Mouse (Mus musculus): ENCODE measurements around the gene Tgm2. TPM values are rescaled to one million over a fixed set of nuclear protein-coding genes. Genes with fewer than 3 reads are reported as not detected.

Gene Tgm2
- polyA plus RNA-seq, 1 experiment from 2014 or later, result 97.0 TPM

DNA sequence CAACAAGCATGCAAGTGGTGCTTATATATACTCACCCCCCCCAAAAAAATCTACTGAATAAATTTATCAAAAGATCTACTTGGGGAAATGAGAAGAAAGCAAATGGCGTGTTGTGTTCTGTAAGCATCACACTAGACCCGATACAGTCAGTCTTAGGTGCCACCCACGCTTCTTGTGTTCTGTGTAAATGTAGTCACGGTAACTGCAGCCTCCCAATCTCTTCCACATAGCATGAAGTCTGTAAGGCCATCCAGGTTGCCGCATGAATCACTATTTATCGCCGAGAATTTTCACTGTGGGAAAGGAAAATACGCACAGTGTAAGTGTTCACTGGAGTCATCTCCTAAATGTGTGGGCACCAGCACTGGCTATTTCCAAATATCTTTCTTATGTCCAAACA lies 37.0 kb upstream of the Tgm2 start:
- Histone ChIP-seq H3K27me3 (replicated peaks; ENCODE audit: insufficient read depth, low read length) (no peaks in the 10 kb centered on the region), H3K4me1 (ENCODE audit: insufficient read depth, low read depth, low read length) (0 out of 2 replicates have a peak, but pooled peaks cover 6% of the 10 kb centered on the region), H3K36me3 (ENCODE audit: insufficient read depth, low read length) (no peaks in the 10 kb centered on the region), H3K4me2 (replicated peaks; ENCODE audit: low read depth, low read length) (no peak overlapping the region), H3K27ac (ENCODE audit: low read length) (no peak overlapping the region), H3K9me3 (ENCODE audit: low read length) (no peaks in the 10 kb centered on the region), H3K9ac (replicated peaks; ENCODE audit: low read depth) (no peak overlapping the region), H3K4me3 (ENCODE audit: low read depth, low read length) (no peak overlapping the region)
- DNase-seq (ENCODE audit: low spot score) (no peak), ATAC-seq (no peak)
- TF ChIP-seq CTCF (IDR thresholded peaks at IDR 0.05) (no peak), EP300 (IDR thresholded peaks at IDR 0.05) (no peak)
- WGBS, result 80% methylated on average over 8 of the region's 8 CpGs

DNA sequence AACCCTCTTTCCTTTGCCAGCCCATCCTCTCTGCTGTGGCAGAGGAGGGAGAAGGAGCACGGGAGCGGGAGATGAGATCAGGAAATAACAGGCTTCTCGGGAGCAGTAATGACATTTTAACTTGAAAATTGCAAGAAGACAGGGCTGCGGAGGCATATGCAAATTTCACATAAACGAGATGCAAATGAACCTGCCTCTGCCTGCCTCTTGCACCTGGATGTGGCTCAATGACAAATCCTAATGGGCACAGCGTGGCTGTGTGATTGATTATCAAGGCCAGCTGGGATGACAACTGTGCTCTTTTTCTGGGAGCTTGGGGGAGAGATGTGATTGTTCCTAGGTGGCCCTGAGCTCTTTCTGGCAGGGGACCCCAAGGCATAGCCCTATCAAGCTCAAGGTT lies 35.7 kb upstream of the Tgm2 start:
- Histone ChIP-seq H3K9me3 (ENCODE audit: low read length) (no peaks in the 10 kb centered on the region), H3K27ac (ENCODE audit: low read length) (no peak overlapping the region), H3K36me3 (ENCODE audit: insufficient read depth, low read length) (no peaks in the 10 kb centered on the region), H3K4me2 (replicated peaks; ENCODE audit: low read depth, low read length) (no peak overlapping the region), H3K27me3 (replicated peaks; ENCODE audit: insufficient read depth, low read length) (no peaks in the 10 kb centered on the region), H3K9ac (replicated peaks; ENCODE audit: low read depth) (no peak overlapping the region), H3K4me3 (ENCODE audit: low read depth, low read length) (no peak overlapping the region), H3K4me1 (ENCODE audit: insufficient read depth, low read depth, low read length) (0 out of 2 replicates have a peak, but pooled peaks cover 6% of the 10 kb centered on the region)
- TF ChIP-seq EP300 (IDR thresholded peaks at IDR 0.05) (no peak), CTCF (IDR thresholded peaks at IDR 0.05) (no peak)
- DNase-seq (ENCODE audit: low spot score), result no peak
- ATAC-seq, result no peak
- WGBS, result 65% methylated on average over 6 of the region's 6 CpGs

DNA sequence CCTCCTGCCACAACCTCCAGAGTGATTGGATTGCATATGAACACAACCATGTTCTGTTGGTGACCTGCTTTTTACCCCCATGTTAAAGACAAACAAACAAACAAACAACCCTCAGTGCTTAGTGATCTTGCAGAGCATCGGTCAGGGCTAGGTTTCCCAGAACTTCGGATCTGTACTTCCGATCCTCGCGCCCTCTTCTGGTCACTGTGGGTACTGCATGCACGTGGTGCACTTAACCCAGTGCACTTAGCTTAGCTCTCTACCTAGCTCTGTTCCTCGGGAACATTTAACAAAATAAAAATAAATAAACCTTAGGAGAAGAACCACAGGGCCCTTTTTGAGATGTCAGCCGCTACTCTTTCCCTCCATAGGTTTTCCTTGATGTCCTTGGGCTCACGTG lies 34.6 kb upstream of the Tgm2 start:
- H3K4me3 ChIP-seq (ENCODE audit: low read depth, low read length), result no peak overlapping the region
- no peak overlapping the region for H3K27ac ChIP-seq (ENCODE audit: low read length)
- TF ChIP-seq CTCF (IDR thresholded peaks at IDR 0.05) (peak; percentile 87), EP300 (IDR thresholded peaks at IDR 0.05) (no peak)
- H3K9me3 ChIP-seq (ENCODE audit: low read length), result no peaks in the 10 kb centered on the region
- no peak overlapping the region for H3K4me2 ChIP-seq (replicated peaks; ENCODE audit: low read depth, low read length)
- 42% methylated on average over 9 of the region's 9 CpGs for WGBS
- ATAC-seq (no peak), DNase-seq (ENCODE audit: low spot score) (peak; percentile 49)
- H3K4me1 ChIP-seq (ENCODE audit: insufficient read depth, low read depth, low read length), result 0 out of 2 replicates have a peak, but pooled peaks cover 6% of the 10 kb centered on the region
- H3K9ac ChIP-seq (replicated peaks; ENCODE audit: low read depth), result no peak overlapping the region
- H3K27me3 ChIP-seq (replicated peaks; ENCODE audit: insufficient read depth, low read length), result no peaks in the 10 kb centered on the region
- H3K36me3 ChIP-seq (ENCODE audit: insufficient read depth, low read length), result no peaks in the 10 kb centered on the region

DNA sequence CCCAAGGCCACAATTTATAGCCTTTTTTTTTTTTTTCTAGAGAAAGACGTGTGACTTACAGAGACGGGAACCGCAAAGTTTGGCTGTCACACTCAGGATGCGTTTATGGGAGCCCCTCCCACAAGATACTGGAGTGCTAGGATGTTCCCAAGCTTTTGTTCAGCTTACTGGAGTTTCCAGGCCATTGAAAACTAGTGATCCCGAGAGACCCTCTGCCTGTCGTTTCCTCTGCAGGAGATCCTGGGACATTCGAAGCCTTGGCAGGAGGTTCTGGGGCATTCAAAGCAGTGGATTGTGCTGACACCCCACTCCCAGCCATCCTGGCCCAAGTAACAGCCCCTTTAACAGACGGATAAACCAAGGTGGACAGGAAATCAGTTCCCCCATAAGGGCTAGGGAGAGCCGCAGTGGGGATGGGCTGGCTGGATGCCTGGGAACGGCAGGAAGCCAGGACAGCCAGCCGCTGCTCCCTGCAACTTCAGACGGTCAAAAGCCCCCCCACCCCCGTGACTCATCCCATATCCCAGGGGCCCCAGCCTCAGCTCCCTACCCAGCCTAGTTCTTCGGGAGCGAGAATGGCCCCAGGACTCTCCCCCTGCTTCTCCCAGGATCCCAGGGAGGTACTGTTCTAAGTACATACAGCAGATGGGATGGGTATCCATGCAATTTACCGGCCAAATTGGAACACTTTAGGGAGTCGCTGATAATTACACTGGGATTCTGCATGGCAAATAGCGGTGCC lies 33.3 kb upstream of the Tgm2 start:
- peak; percentile 52 for ATAC-seq
- peak; percentile 65 for DNase-seq (ENCODE audit: low spot score)
- TF ChIP-seq CTCF (IDR thresholded peaks at IDR 0.05), result no peak
- TF ChIP-seq EP300 (IDR thresholded peaks at IDR 0.05), result no peak
- no peaks in the 10 kb centered on the region for H3K36me3 ChIP-seq (ENCODE audit: insufficient read depth, low read length)
- no peak overlapping the region; the same call in 1 of the 2 replicates for H3K9ac ChIP-seq (replicated peaks; ENCODE audit: low read depth)
- 18% methylated on average over 18 of the region's 18 CpGs for WGBS
- peaks cover 6% of the 10 kb centered on the region; the same call in 1 of the 2 replicates for H3K4me1 ChIP-seq (ENCODE audit: insufficient read depth, low read depth, low read length)
- no peaks in the 10 kb centered on the region for H3K9me3 ChIP-seq (ENCODE audit: low read length)
- no peaks in the 10 kb centered on the region for H3K27me3 ChIP-seq (replicated peaks; ENCODE audit: insufficient read depth, low read length)
- H3K27ac ChIP-seq (ENCODE audit: low read length), result peak overlapping the region; percentile 58
- peak overlapping the region; percentile 10; the same call in 1 of the 2 replicates for H3K4me3 ChIP-seq (ENCODE audit: low read depth, low read length)
- H3K4me2 ChIP-seq (replicated peaks; ENCODE audit: low read depth, low read length), result peak overlapping the region; percentile 41

DNA sequence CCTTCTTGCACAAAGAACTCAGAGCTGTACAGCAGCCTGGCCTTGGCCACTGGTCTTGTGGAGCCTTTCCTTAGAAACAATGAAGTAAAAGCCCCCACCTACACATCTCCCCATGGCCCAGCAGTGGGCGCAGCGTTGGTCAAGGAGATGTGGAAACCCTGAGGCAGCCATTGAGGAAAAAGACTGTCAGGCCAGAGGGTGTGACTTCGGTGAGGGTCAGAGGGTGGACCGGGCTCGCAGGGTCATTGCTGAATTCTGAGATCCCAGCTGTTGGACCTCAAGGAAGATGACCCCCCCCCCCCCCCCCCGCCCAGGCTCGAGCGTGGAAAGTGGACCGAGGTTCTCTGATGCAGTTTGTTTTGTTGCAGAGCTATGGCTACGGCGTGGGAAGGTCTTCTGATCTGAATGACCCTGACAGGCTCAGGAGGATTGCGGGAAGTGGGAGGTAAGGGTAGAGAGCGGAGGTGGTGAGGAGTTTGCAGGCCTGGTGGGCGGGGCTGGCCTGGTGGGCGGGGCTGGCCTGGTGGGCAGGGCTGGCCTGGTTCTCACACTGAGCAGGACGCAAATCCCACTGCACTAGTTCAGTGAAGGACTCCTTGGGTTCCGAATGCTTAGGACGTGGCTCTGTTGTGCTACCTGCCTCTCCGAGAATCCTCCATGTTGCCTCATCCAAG lies 32.6 kb upstream of the Tgm2 start:
- ATAC-seq, result peak; percentile 86
- DNase-seq (ENCODE audit: low spot score), result peak; percentile 86
- 10% methylated on average over 18 of the region's 19 CpGs for WGBS
- Histone ChIP-seq H3K4me2 (replicated peaks; ENCODE audit: low read depth, low read length) (peak overlapping the region; percentile 41), H3K4me1 (ENCODE audit: insufficient read depth, low read depth, low read length) (peaks cover 6% of the 10 kb centered on the region; the same call in 1 of the 2 replicates), H3K9me3 (ENCODE audit: low read length) (no peaks in the 10 kb centered on the region), H3K27ac (ENCODE audit: low read length) (peak overlapping the region; percentile 58), H3K36me3 (ENCODE audit: insufficient read depth, low read length) (no peaks in the 10 kb centered on the region), H3K9ac (replicated peaks; ENCODE audit: low read depth) (no peak overlapping the region; the same call in 1 of the 2 replicates), H3K27me3 (replicated peaks; ENCODE audit: insufficient read depth, low read length) (no peaks in the 10 kb centered on the region), H3K4me3 (ENCODE audit: low read depth, low read length) (peak overlapping the region; percentile 10; the same call in 1 of the 2 replicates)
- TF ChIP-seq CTCF (IDR thresholded peaks at IDR 0.05), result peak; percentile 46
- TF ChIP-seq EP300 (IDR thresholded peaks at IDR 0.05), result no peak

DNA sequence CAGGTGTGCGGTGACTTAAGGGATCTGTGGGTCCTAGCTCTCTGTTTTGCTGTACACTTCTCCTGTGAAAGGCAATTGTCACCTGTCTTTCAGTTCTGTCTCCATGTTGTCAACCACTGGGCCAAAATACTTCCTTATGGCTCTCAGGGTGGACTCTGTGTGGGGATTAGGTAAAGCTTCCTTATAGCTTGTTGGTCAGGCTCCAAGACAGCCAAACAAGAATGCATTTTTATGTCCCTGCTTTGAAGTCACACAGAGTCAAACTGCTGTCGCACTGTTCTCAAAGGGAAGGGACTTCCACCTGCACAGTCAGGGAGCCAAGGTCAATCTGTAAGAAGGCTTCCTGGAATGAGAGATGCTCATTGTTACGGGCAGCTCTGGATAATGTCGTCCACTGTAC lies 31.9 kb upstream of the Tgm2 start:
- WGBS, result 83% methylated on average over 4 of the region's 4 CpGs
- Histone ChIP-seq H3K36me3 (ENCODE audit: insufficient read depth, low read length) (no peaks in the 10 kb centered on the region), H3K4me1 (ENCODE audit: insufficient read depth, low read depth, low read length) (peaks cover 6% of the 10 kb centered on the region; the same call in 1 of the 2 replicates), H3K27ac (ENCODE audit: low read length) (no peak overlapping the region), H3K4me3 (ENCODE audit: low read depth, low read length) (no peak overlapping the region), H3K4me2 (replicated peaks; ENCODE audit: low read depth, low read length) (no peak overlapping the region), H3K27me3 (replicated peaks; ENCODE audit: insufficient read depth, low read length) (no peaks in the 10 kb centered on the region), H3K9ac (replicated peaks; ENCODE audit: low read depth) (no peak overlapping the region), H3K9me3 (ENCODE audit: low read length) (no peaks in the 10 kb centered on the region)
- ATAC-seq (no peak), DNase-seq (ENCODE audit: low spot score) (no peak)
- TF ChIP-seq CTCF (IDR thresholded peaks at IDR 0.05) (no peak), EP300 (IDR thresholded peaks at IDR 0.05) (no peak)
